Mouse (Mus musculus) bone marrow, adult 2 months (tissue): ENCODE measurements around the gene Fads6.

Source experiments
- CTCF ChIP-seq: fragments of 200-500 bp; IDR thresholded peaks from 2 replicates; pipeline ENCODE4 v1.5.1; 2011; ENCODE audit warnings: low read length, control low read depth; ENCODE audit not compliant: control insufficient read depth, insufficient read depth
- POLR2A ChIP-seq: fragments of 200-500 bp; IDR thresholded peaks from 2 replicates; pipeline ENCODE4 v1.6.1; 2011; ENCODE audit warnings: low read depth, mild to moderate bottlenecking, control low read depth, low read length, borderline replicate concordance; ENCODE audit not compliant: control insufficient read depth

GRCm38 (mm10) chr11:115290919-115291318 is 6.5 kb downstream of the Fads6 start:
- no peak for TF ChIP-seq POLR2A
- TF ChIP-seq CTCF, result no peak
